Comparison of ENCODE assay signal across 17 mouse cellular contexts in genomic region chr1:94355873-94356272, GRCm38 (mm10).
"Had no signal": no experiment of that assay in that cellular context is flagged by ENCODE, and none has a peak within 500 bp of the region (broad histone marks: within the 10 kb centered on the region; RNA-seq: fewer than 3 reads in every experiment).

No protein-coding gene starts in this region.

- H3K27ac ChIP-seq: lung, embryonic 15.5 days; macrophage; midbrain, embryonic 13.5 days; midbrain, embryonic 15.5 days; neural tube, embryonic 12.5 days; stomach, embryonic 15.5 days; stomach, postnatal 0 days had no signal

- ATAC-seq: lung, postnatal 0 days; midbrain, embryonic 13.5 days; midbrain, embryonic 15.5 days had no signal

- H3K4me3 ChIP-seq: lung, embryonic 15.5 days; megakaryocyte, embryonic 14.5 days; midbrain, embryonic 13.5 days; midbrain, embryonic 15.5 days; neural tube, embryonic 12.5 days; stomach, embryonic 15.5 days had no signal

- H3K9me3 ChIP-seq: lung, embryonic 15.5 days; megakaryocyte, embryonic 14.5 days; midbrain, embryonic 13.5 days; midbrain, embryonic 15.5 days; neural tube, embryonic 12.5 days; stomach, embryonic 15.5 days had no signal

- H3K4me2 ChIP-seq: lung, embryonic 15.5 days; midbrain, embryonic 11.5 days; midbrain, embryonic 13.5 days; midbrain, embryonic 15.5 days; neural tube, embryonic 12.5 days; stomach, embryonic 15.5 days had no signal

- DNase-seq: lung, adult 2 months; lung, postnatal 14 days; lung, postnatal 36 days; right cerebral cortex, postnatal 14 days; thymus, adult 2 months; thymus, postnatal 25 days; thymus, postnatal 4 days had no signal

- H3K27me3 ChIP-seq: lung, embryonic 15.5 days; megakaryocyte, embryonic 14.5 days; midbrain, embryonic 13.5 days; midbrain, embryonic 15.5 days; neural tube, embryonic 12.5 days; stomach, embryonic 15.5 days had no signal

- H3K4me1 ChIP-seq: lung, embryonic 15.5 days; megakaryocyte, embryonic 14.5 days; midbrain, embryonic 13.5 days; midbrain, embryonic 15.5 days; neural tube, embryonic 12.5 days; stomach, embryonic 15.5 days had no signal

- H3K36me3 ChIP-seq: lung, embryonic 15.5 days; midbrain, embryonic 13.5 days; midbrain, embryonic 15.5 days; neural tube, embryonic 12.5 days; stomach, embryonic 15.5 days had no signal

- H3K9ac ChIP-seq: lung, embryonic 15.5 days; midbrain, embryonic 13.5 days; midbrain, embryonic 15.5 days; neural tube, embryonic 12.5 days; stomach, embryonic 15.5 days had no signal
